Mouse (Mus musculus) olfactory bulb, adult 2 months (tissue): Measurements from ENCODE around the gene Sh2d4b.

ENCODE experiments used
- CTCF ChIP-seq: fragments of 200-500 bp; IDR thresholded peaks from 2 replicates; pipeline ENCODE4 v1.5.1; 2012; ENCODE audit warnings: low read depth, mild to moderate bottlenecking, low read length, moderate library complexity; ENCODE audit not compliant: insufficient read depth
- POLR2A ChIP-seq: fragments of 200-500 bp; IDR thresholded peaks from 2 replicates; pipeline ENCODE4 v1.6.1; 2012; ENCODE audit warnings: mild to moderate bottlenecking, low read depth, low read length, moderate library complexity; ENCODE audit not compliant: insufficient read depth

- TF ChIP-seq CTCF: no peak
- no peak for TF ChIP-seq POLR2A
Observed at GRCm38 (mm10) chr14:40919521-40919920, 26.5 kb upstream of the Sh2d4b start.
